8 mouse cellular contexts compared by ENCODE assay signal in the genomic region with DNA sequence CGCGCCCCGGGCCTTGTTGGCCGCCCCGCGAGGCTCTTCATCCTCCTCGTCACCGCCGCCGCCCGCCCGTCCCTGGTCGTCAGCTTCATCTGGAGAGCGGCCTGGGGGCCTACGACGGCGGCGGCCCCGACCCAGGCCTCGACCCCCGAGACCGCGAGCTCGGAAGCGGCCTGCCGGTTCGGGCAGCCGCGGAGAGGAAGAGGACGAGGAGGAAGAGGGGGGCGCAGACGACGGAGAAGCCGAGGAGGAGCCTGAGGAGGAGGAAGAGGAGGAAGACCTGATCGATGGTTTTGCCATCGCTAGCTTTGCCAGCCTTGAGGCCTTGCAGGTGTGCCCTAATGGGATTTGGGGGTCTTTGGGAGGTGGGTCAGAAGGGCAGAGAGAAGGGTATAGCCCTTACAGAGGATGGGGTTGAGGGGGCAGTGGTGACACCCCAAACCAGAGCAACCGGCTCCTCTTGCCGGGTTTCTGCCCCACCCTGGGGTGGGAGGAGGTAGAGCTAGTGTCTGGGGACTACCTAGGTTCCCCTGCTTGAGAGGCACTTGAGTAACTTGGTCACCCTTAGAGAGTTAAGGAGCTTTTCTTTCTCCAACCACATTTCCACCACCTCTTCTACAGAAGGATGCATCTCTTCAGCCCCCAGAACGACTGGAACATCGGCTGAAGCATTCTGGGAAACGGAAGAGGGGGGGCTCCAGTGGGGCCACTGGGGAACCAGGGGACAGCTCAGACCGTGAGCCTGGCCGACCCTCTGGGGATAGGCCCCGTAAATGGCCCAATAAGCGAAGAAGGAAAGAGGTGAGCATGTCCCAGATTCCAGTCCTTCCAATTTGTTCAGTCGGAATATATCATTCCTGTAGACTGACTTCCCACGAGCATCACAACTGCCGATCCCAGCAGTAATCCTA. TPM values are rescaled to one million over a fixed set of nuclear protein-coding genes. Genes with fewer than 3 reads are reported as not detected.
DNase-seq lines count a peak whose midpoint lies in the region; ATAC-seq and TF ChIP-seq lines count a peak whose summit lies in the region.

No protein-coding gene starts in this region.

- ATAC-seq in neural tube, embryonic 11.5 days (ENCODE audit: insufficient read depth, low FRiP score, low TSS enrichment): no peak
- ATAC-seq in heart, postnatal 0 days (ENCODE audit: insufficient read depth, low read depth): no peak
- no peak for ATAC-seq in limb, embryonic 15.5 days (ENCODE audit: insufficient number of reproducible peaks, low FRiP score, low TSS enrichment, low read depth)
- ATAC-seq in neural tube, embryonic 13.5 days (ENCODE audit: low read depth): no peak

- TF ChIP-seq EP300 in heart, postnatal 0 days (IDR thresholded peaks at IDR 0.05; ENCODE audit: low read depth): no peak

- H3K4me2 ChIP-seq in neural tube, embryonic 11.5 days (ENCODE audit: low read depth): peak overlapping the region; percentile 96
- H3K4me2 ChIP-seq in heart, postnatal 0 days (ENCODE audit: low read depth, low read length): peak overlapping the region; percentile 94
- peak overlapping the region; percentile 80 for H3K4me2 ChIP-seq in limb, embryonic 15.5 days
- peak overlapping the region; percentile 100 for H3K4me2 ChIP-seq in neural tube, embryonic 13.5 days

- peak overlapping the region; percentile 86 for H3K4me3 ChIP-seq in neural tube, embryonic 11.5 days (ENCODE audit: low read depth, low read length)
- H3K4me3 ChIP-seq in heart, postnatal 0 days (ENCODE audit: low read depth, low read length): peak overlapping the region; percentile 85
- H3K4me3 ChIP-seq in limb, embryonic 15.5 days: peak overlapping the region; percentile 99
- peak overlapping the region; percentile 98 for H3K4me3 ChIP-seq in neural tube, embryonic 13.5 days

- H3K27me3 ChIP-seq in neural tube, embryonic 11.5 days (ENCODE audit: control insufficient read depth, insufficient read depth, low read length): no peaks in the 10 kb centered on the region
- H3K27me3 ChIP-seq in heart, postnatal 0 days (ENCODE audit: control insufficient read depth, insufficient read depth, low read length): no peaks in the 10 kb centered on the region
- H3K27me3 ChIP-seq in limb, embryonic 15.5 days: no peaks in the 10 kb centered on the region
- H3K27me3 ChIP-seq in neural tube, embryonic 13.5 days: no peaks in the 10 kb centered on the region

- peaks cover 17% of the 10 kb centered on the region for H3K36me3 ChIP-seq in neural tube, embryonic 11.5 days (ENCODE audit: control insufficient read depth, insufficient read depth, low read length)
- H3K36me3 ChIP-seq in heart, postnatal 0 days (replicated peaks; ENCODE audit: control insufficient read depth, insufficient read depth, low read length): peaks cover 51% of the 10 kb centered on the region
- H3K36me3 ChIP-seq in limb, embryonic 15.5 days: peaks cover 52% of the 10 kb centered on the region
- peaks cover 59% of the 10 kb centered on the region for H3K36me3 ChIP-seq in neural tube, embryonic 13.5 days

- no peak for TF ChIP-seq CTCF in heart, postnatal 0 days (IDR thresholded peaks at IDR 0.05; ENCODE audit: low read depth)

- peak overlapping the region; percentile 93 for H3K9ac ChIP-seq in neural tube, embryonic 11.5 days (ENCODE audit: low read length)
- peak overlapping the region; percentile 94 for H3K9ac ChIP-seq in heart, postnatal 0 days (replicated peaks; ENCODE audit: low read depth, low read length)
- peak overlapping the region; percentile 92 for H3K9ac ChIP-seq in limb, embryonic 15.5 days
- peak overlapping the region; percentile 99 for H3K9ac ChIP-seq in neural tube, embryonic 13.5 days

- peaks cover 9% of the 10 kb centered on the region for H3K4me1 ChIP-seq in neural tube, embryonic 11.5 days (ENCODE audit: control insufficient read depth, insufficient read depth, low read length)
- H3K4me1 ChIP-seq in heart, postnatal 0 days (ENCODE audit: control insufficient read depth, insufficient read depth): peaks cover 19% of the 10 kb centered on the region
- peaks cover 24% of the 10 kb centered on the region for H3K4me1 ChIP-seq in limb, embryonic 15.5 days
- H3K4me1 ChIP-seq in neural tube, embryonic 13.5 days (replicated peaks): peaks cover 45% of the 10 kb centered on the region

- no peak for DNase-seq in neural tube, embryonic 11.5 days (ENCODE audit: low spot score)
- no peak for DNase-seq in neural tube, embryonic 10.5 days (ENCODE audit: extremely low spot score, low spot score)
- peak; percentile 31 to 42 for DNase-seq in cerebellum, postnatal 10 days
- peak; percentile 11 for DNase-seq in heart, postnatal 0 days (ENCODE audit: low spot score)
- no peak for DNase-seq in gastrocnemius, postnatal 25 days
- no peak for DNase-seq in embryo, embryonic 9.5 days (ENCODE audit: extremely low spot score)

- WGBS in neural tube, embryonic 11.5 days: 9% methylated on average over 35 of the region's 48 CpGs
- 2% methylated on average over 45 of the region's 48 CpGs for WGBS in heart, postnatal 0 days
- 2% methylated on average over 44 of the region's 48 CpGs for WGBS in limb, embryonic 15.5 days
- WGBS in neural tube, embryonic 13.5 days: 3% methylated on average over 48 of the region's 48 CpGs

- H3K27ac ChIP-seq in neural tube, embryonic 11.5 days (ENCODE audit: low read depth, low read length): peak overlapping the region; percentile 93
- H3K27ac ChIP-seq in heart, postnatal 0 days (ENCODE audit: low read depth): peak overlapping the region; percentile 97
- H3K27ac ChIP-seq in limb, embryonic 15.5 days: peak overlapping the region; percentile 98
- peak overlapping the region; percentile 96 for H3K27ac ChIP-seq in neural tube, embryonic 13.5 days (replicated peaks)

- H3K9me3 ChIP-seq in neural tube, embryonic 11.5 days (ENCODE audit: control insufficient read depth, low read length): no peaks in the 10 kb centered on the region
- H3K9me3 ChIP-seq in heart, postnatal 0 days (replicated peaks; ENCODE audit: control insufficient read depth, low read length): no peaks in the 10 kb centered on the region
- H3K9me3 ChIP-seq in limb, embryonic 15.5 days: no peaks in the 10 kb centered on the region
- no peaks in the 10 kb centered on the region for H3K9me3 ChIP-seq in neural tube, embryonic 13.5 days

RNA-seq across cellular contexts. Expression of gene Fbrs, which starts 0.6 kb away (rescaled TPM):
- 15.4 and 17.1 TPM in 2 replicates for polyA plus RNA-seq in neural tube, embryonic 11.5 days (2014; fragmentation: Nextera tagmentation; extraction: Ambion mirVana)
- total RNA-seq in heart, postnatal 0 days (2014; rRNA removed; ENCODE audit: low replicate concordance): 19.1 and 31.1 TPM in 2 replicates
- 5.4 and 5.9 TPM in 2 replicates for polyA plus RNA-seq in heart, postnatal 0 days (2015; fragmentation: Nextera tagmentation; extraction: Ambion mirVana)
- 13.7 and 16.0 TPM in 2 replicates for polyA plus RNA-seq in limb, embryonic 15.5 days (2015; fragmentation: Nextera tagmentation; extraction: Ambion mirVana)
- 12.1 and 12.6 TPM in 2 replicates for polyA plus RNA-seq in neural tube, embryonic 13.5 days (2015; fragmentation: Nextera tagmentation; extraction: Ambion mirVana)
- total RNA-seq in gastrocnemius, postnatal 25 days (2021): 10 to 100 TPM; 15.8 to 16.8 TPM

RNA-seq across cellular contexts. Expression of gene Prr14, which starts 20.2 kb away (rescaled TPM):
- polyA plus RNA-seq in neural tube, embryonic 11.5 days (2014; fragmentation: Nextera tagmentation; extraction: Ambion mirVana): 55.5 and 71.8 TPM in 2 replicates
- total RNA-seq in heart, postnatal 0 days (2014; rRNA removed; ENCODE audit: low replicate concordance): 33.7 and 35.4 TPM in 2 replicates
- polyA plus RNA-seq in heart, postnatal 0 days (2015; fragmentation: Nextera tagmentation; extraction: Ambion mirVana): 22.3 and 24.7 TPM in 2 replicates
- polyA plus RNA-seq in limb, embryonic 15.5 days (2015; fragmentation: Nextera tagmentation; extraction: Ambion mirVana): 37.4 and 45.2 TPM in 2 replicates
- polyA plus RNA-seq in neural tube, embryonic 13.5 days (2015; fragmentation: Nextera tagmentation; extraction: Ambion mirVana): 42.4 and 44.5 TPM in 2 replicates
- total RNA-seq in gastrocnemius, postnatal 25 days (2021): 10 to 100 TPM; 17.3 to 17.7 TPM

RNA-seq across cellular contexts. Expression of gene Zfp689, which starts 30.6 kb away (rescaled TPM):
- polyA plus RNA-seq in neural tube, embryonic 11.5 days (2014; fragmentation: Nextera tagmentation; extraction: Ambion mirVana): 11.7 and 16.4 TPM in 2 replicates
- total RNA-seq in heart, postnatal 0 days (2014; rRNA removed; ENCODE audit: low replicate concordance): 1.9 and 3.0 TPM in 2 replicates
- polyA plus RNA-seq in heart, postnatal 0 days (2015; fragmentation: Nextera tagmentation; extraction: Ambion mirVana): 2.4 and 2.6 TPM in 2 replicates
- polyA plus RNA-seq in limb, embryonic 15.5 days (2015; fragmentation: Nextera tagmentation; extraction: Ambion mirVana): 9.4 and 9.8 TPM in 2 replicates
- polyA plus RNA-seq in neural tube, embryonic 13.5 days (2015; fragmentation: Nextera tagmentation; extraction: Ambion mirVana): 13.0 and 15.2 TPM in 2 replicates
- 1 to 10 TPM in 1 of 2 experiments, under 1 TPM in 1; 0.67 to 1.0 TPM for total RNA-seq in gastrocnemius, postnatal 25 days (2021)

RNA-seq across cellular contexts. Expression of gene Srcap, which starts 32.2 kb away (rescaled TPM):
- polyA plus RNA-seq in neural tube, embryonic 11.5 days (2014; fragmentation: Nextera tagmentation; extraction: Ambion mirVana): 58.3 and 66.0 TPM in 2 replicates
- total RNA-seq in heart, postnatal 0 days (2014; rRNA removed; ENCODE audit: low replicate concordance): 21.8 and 29.3 TPM in 2 replicates
- 15.0 and 16.1 TPM in 2 replicates for polyA plus RNA-seq in heart, postnatal 0 days (2015; fragmentation: Nextera tagmentation; extraction: Ambion mirVana)
- 37.6 and 40.0 TPM in 2 replicates for polyA plus RNA-seq in limb, embryonic 15.5 days (2015; fragmentation: Nextera tagmentation; extraction: Ambion mirVana)
- 50.1 and 56.1 TPM in 2 replicates for polyA plus RNA-seq in neural tube, embryonic 13.5 days (2015; fragmentation: Nextera tagmentation; extraction: Ambion mirVana)
- 10 to 100 TPM; 46.1 to 47.6 TPM for total RNA-seq in gastrocnemius, postnatal 25 days (2021)

RNA-seq across cellular contexts. Expression of gene Gm42715, which starts 39.8 kb away (rescaled TPM):
- 18.4 TPM in 2 replicates for polyA plus RNA-seq in neural tube, embryonic 11.5 days (2014; fragmentation: Nextera tagmentation; extraction: Ambion mirVana)
- 12.5 and 17.4 TPM in 2 replicates for total RNA-seq in heart, postnatal 0 days (2014; rRNA removed; ENCODE audit: low replicate concordance)
- polyA plus RNA-seq in heart, postnatal 0 days (2015; fragmentation: Nextera tagmentation; extraction: Ambion mirVana): 4.8 and 5.0 TPM in 2 replicates
- polyA plus RNA-seq in limb, embryonic 15.5 days (2015; fragmentation: Nextera tagmentation; extraction: Ambion mirVana): 12.3 and 13.1 TPM in 2 replicates
- 15.7 and 16.6 TPM in 2 replicates for polyA plus RNA-seq in neural tube, embryonic 13.5 days (2015; fragmentation: Nextera tagmentation; extraction: Ambion mirVana)
- total RNA-seq in gastrocnemius, postnatal 25 days (2021): 1 to 10 TPM; 4.7 to 5.2 TPM

Comparison
In these comparisons a context has a peak if more than half of its experiments do, and no peak if none do; other contexts are left out.
1. DNase-seq: peak in cerebellum, postnatal 10 days (2 of 2) and heart, postnatal 0 days (single experiment); none in neural tube, embryonic 11.5 days (single experiment), neural tube, embryonic 10.5 days (single experiment), gastrocnemius, postnatal 25 days (single experiment) and embryo, embryonic 9.5 days (single experiment).
2. Peak in every context shown above with its lines, with median percentiles within 50 percentile points of each other: H3K27ac ChIP-seq, H3K4me2 ChIP-seq, H3K4me3 ChIP-seq and H3K9ac ChIP-seq.